Mouse (Mus musculus): Measurements from ENCODE around the gene Sco2. TPM values are rescaled to one million over a fixed set of nuclear protein-coding genes. Genes with fewer than 3 reads are reported as not detected.
A peak's percentile ranks its signal among the peaks of the same experiment; 100 is the strongest.

Gene Sco2
- 7.4 and 9.0 TPM in 2 replicates for polyA plus RNA-seq (2016; fragmentation: Nextera tagmentation; extraction: Ambion mirVana)

GRCm38 (mm10) chr15:89373762-89374248 is at the start of gene Sco2:
TSS of gene Sco2 (minus strand) at chr15:89373846.
- 0% methylated on average over 42 of the region's 42 CpGs for WGBS
- Histone ChIP-seq H3K36me3 (peaks cover 42% of the 10 kb centered on the region), H3K4me3 (peak within 1 kb of the TSS; percentile 66), H3K9me3 (replicated peaks) (no peaks in the 10 kb centered on the region), H3K27ac (peak within 1 kb of the TSS; percentile 93), H3K27me3 (ENCODE audit: low read depth, poor library complexity, severe bottlenecking) (peaks cover 31% of the 10 kb centered on the region), H3K4me1 (peaks cover 51% of the 10 kb centered on the region)
- DNase-seq (ENCODE audit: low spot score), result peak; percentile 99

DNA sequence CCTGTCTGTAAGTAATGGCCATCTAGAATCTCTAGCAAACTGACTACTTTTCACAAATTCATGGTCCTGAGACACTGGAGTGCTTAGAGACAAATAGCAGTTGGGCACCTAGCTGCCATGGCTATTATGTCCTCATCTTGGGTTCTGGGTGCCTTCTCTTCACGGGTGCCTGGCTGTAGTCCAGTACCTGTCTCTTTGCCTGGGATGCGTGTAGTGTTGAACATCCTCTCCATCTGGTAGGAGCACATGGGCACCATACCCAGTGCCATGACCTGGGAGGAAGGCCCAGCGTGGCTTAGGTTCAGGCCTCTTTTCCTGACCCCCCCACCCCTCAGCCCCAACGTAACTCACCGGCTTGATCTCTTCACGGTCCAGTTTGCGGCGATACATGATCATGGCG is 48.3 kb upstream of the Sco2 start:
- Histone ChIP-seq H3K27ac (no peak overlapping the region), H3K4me3 (no peak overlapping the region), H3K27me3 (ENCODE audit: low read depth, poor library complexity, severe bottlenecking) (no peaks in the 10 kb centered on the region), H3K4me1 (peaks cover 21% of the 10 kb centered on the region), H3K36me3 (peaks cover 31% of the 10 kb centered on the region), H3K9me3 (replicated peaks) (no peaks in the 10 kb centered on the region)
- no peak for DNase-seq (ENCODE audit: low spot score)
- WGBS, result 93% methylated on average over 9 of the region's 9 CpGs

DNA sequence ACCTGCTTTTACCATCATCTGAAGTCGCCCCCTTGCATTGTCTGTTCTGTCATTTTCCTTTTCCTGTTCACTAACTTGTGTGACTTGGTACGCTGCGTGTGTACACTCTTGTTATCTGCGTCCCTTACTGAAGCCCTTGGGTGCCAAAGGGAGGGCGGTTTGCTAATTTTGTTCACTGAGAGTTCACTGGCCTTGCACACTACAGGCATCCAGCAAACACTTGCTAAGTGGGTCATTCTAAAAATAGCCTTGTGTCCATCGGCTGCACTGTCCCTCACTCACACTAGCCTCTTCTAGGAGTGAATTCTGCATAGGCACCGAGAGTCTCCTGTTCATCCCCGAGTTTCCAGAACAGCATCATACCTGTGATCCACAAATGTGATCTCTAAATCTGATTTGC is 41.6 kb upstream of the Sco2 start:
- H3K4me3 ChIP-seq, result no peak overlapping the region
- WGBS, result 88% methylated on average over 8 of the region's 8 CpGs
- no peak overlapping the region for H3K27ac ChIP-seq
- no peaks in the 10 kb centered on the region for H3K27me3 ChIP-seq (ENCODE audit: low read depth, poor library complexity, severe bottlenecking)
- no peaks in the 10 kb centered on the region for H3K9me3 ChIP-seq (replicated peaks)
- no peaks in the 10 kb centered on the region for H3K4me1 ChIP-seq
- peaks cover 14% of the 10 kb centered on the region for H3K36me3 ChIP-seq
- DNase-seq (ENCODE audit: low spot score), result no peak

- no peak for DNase-seq (ENCODE audit: low spot score)
- 81% methylated on average over 24 of the region's 24 CpGs for WGBS
- H3K27me3 ChIP-seq (ENCODE audit: low read depth, poor library complexity, severe bottlenecking), result no peaks in the 10 kb centered on the region
Measured at GRCm38 (mm10) chr15:89410118-89410517, 36.5 kb upstream of the Sco2 start, which contains the start of gene Syce3. TSS of gene Syce3 (minus strand) at chr15:89410503.

DNA sequence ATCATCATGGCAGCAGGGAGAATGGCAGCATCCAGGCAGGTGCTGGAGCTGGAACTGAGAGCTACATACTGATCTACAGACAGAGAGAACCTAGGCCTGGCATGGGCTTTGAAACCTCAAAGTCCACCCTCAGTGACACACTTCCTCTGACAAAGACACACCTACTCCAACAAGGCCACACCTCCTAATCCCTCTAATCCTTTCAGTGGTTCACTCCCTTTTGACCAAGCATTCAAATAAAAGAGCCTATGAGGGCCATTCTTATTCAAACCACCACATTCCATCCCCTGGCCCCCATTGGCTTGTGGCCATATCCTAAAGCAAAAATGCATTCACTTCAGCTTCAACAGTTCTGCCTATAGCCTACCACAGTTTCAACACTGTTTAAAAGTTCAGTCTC is 33.0 kb upstream of the Sco2 start:
- DNase-seq (ENCODE audit: low spot score), result no peak
- Histone ChIP-seq H3K4me3 (no peak overlapping the region), H3K4me1 (no peaks in the 10 kb centered on the region), H3K27ac (no peak overlapping the region), H3K27me3 (ENCODE audit: low read depth, poor library complexity, severe bottlenecking) (no peaks in the 10 kb centered on the region), H3K9me3 (replicated peaks) (0 out of 2 replicates have a peak, but pooled peaks cover 1% of the 10 kb centered on the region), H3K36me3 (no peaks in the 10 kb centered on the region)

More at GRCm38 (mm10) chr15:89410118-89410517, 36.5 kb upstream of the Sco2 start, which contains the start of gene Syce3:
- Histone ChIP-seq H3K36me3 (no peaks in the 10 kb centered on the region), H3K9me3 (replicated peaks) (0 out of 2 replicates have a peak, but pooled peaks cover 1% of the 10 kb centered on the region), H3K27ac (no peak within 1 kb of the TSS), H3K4me3 (no peak within 1 kb of the TSS), H3K4me1 (no peaks in the 10 kb centered on the region)

DNA sequence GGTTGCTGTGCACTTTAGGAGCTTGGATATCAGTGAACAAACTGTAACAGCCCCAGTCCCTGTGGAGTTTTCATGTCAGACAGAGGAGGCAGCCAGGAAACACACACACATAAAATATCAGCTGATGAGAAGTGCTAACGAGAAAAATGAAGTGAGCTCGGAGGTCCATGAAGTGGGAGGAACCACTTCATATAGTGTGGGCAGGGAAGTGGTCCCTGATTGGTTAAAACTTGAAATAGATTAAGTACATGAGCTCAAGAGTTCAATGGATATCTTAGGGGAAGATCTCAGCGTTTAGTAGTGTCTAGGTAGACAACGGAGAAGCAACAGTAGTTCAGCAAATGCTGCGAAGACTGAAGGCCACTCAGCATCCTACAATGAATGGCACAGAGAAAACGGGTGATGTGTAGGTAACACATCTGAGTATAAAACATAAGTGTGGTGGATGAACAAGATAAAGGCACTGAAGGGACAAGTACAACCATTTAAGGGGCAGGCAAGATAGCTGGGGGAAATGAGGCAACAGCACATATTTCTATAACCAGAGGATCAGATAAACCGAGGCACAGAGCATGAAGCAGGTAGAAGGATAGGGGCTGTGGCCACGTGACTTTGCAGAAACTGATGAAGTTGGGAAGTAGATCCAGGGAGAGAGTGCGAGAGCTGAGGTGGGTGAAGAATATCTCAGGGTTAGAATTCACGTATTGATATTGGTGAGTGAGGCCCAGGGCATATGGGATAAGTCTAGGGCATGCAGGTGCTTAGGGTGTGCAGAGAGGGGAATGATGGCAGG is 31.4 kb upstream of the Sco2 start:
- Histone ChIP-seq H3K27ac (no peak overlapping the region), H3K4me1 (no peaks in the 10 kb centered on the region), H3K9me3 (replicated peaks) (0 out of 2 replicates have a peak, but pooled peaks cover 1% of the 10 kb centered on the region), H3K4me3 (no peak overlapping the region), H3K27me3 (ENCODE audit: low read depth, poor library complexity, severe bottlenecking) (no peaks in the 10 kb centered on the region), H3K36me3 (no peaks in the 10 kb centered on the region)
- WGBS, result 87% methylated on average over 10 of the region's 10 CpGs
- no peak for DNase-seq (ENCODE audit: low spot score)

DNA sequence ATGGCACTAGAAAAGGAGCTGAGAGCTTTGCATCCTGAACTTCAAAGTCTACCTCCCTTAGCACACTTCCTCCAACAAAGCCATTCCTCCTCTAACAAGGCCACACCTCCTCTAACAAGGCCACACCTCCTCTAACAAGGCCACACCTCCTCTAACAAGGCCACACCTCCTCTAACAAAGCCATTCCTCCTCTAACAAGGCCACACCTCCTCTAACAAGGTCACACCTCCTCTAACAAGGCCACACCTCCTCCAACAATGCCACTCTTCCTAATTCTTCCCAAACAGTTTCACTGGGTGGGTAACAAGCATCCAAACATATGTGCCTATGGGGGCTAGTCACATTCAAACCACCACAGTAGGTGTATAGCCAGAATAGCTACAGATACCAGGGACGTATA is 28.8 kb upstream of the Sco2 start:
- H3K4me1 ChIP-seq, result no peaks in the 10 kb centered on the region
- DNase-seq (ENCODE audit: low spot score), result no peak
- H3K27me3 ChIP-seq (ENCODE audit: low read depth, poor library complexity, severe bottlenecking), result no peaks in the 10 kb centered on the region
- WGBS, result 100% methylated on average over 1 of the region's 1 CpGs
- H3K9me3 ChIP-seq (replicated peaks), result no peaks in the 10 kb centered on the region
- no peak overlapping the region for H3K4me3 ChIP-seq
- H3K36me3 ChIP-seq, result no peaks in the 10 kb centered on the region
- H3K27ac ChIP-seq, result no peak overlapping the region

DNA sequence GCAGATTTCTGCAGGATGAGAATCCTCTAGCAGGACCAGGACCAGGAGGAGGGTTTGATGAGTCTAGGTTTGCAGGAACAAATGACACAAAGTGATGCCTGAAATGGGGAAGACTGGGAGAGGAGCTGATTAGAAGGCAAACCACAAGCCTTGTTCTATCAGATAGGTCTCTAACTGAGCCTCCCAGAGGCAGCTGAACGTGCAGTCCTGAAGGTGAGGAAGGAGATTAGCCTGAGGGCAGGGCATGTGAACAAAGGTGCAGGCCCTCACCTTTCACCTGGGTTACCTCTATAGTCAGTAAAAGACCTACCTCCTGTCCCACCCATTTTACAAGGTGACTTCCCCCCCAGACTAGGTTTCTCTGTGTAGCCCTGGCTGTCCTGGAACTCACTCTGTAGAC is 26.1 kb upstream of the Sco2 start:
- Histone ChIP-seq H3K4me1 (no peaks in the 10 kb centered on the region), H3K36me3 (no peaks in the 10 kb centered on the region), H3K27ac (no peak overlapping the region), H3K9me3 (replicated peaks) (no peaks in the 10 kb centered on the region), H3K4me3 (no peak overlapping the region), H3K27me3 (ENCODE audit: low read depth, poor library complexity, severe bottlenecking) (no peaks in the 10 kb centered on the region)
- 41% methylated on average over 1 of the region's 1 CpGs for WGBS
- DNase-seq (ENCODE audit: low spot score), result no peak

- no peak overlapping the region for H3K4me3 ChIP-seq
- no peak overlapping the region for H3K27ac ChIP-seq
- H3K4me1 ChIP-seq, result no peaks in the 10 kb centered on the region
- H3K36me3 ChIP-seq, result no peaks in the 10 kb centered on the region
- H3K27me3 ChIP-seq (ENCODE audit: low read depth, poor library complexity, severe bottlenecking), result no peaks in the 10 kb centered on the region
- WGBS, result 84% methylated on average over 2 of the region's 2 CpGs
- no peaks in the 10 kb centered on the region for H3K9me3 ChIP-seq (replicated peaks)
- no peak for DNase-seq (ENCODE audit: low spot score)
Measured at GRCm38 (mm10) chr15:89398146-89398545, 24.5 kb upstream of the Sco2 start.

GRCm38 (mm10) chr15:89396883-89397282 is 23.2 kb upstream of the Sco2 start:
- DNase-seq (ENCODE audit: low spot score), result no peak
- H3K4me1 ChIP-seq, result no peaks in the 10 kb centered on the region
- H3K27me3 ChIP-seq (ENCODE audit: low read depth, poor library complexity, severe bottlenecking), result no peaks in the 10 kb centered on the region
- no peaks in the 10 kb centered on the region for H3K9me3 ChIP-seq (replicated peaks)
- no peak overlapping the region for H3K27ac ChIP-seq
- no peaks in the 10 kb centered on the region for H3K36me3 ChIP-seq
- H3K4me3 ChIP-seq, result no peak overlapping the region
- 90% methylated on average over 4 of the region's 4 CpGs for WGBS

- WGBS, result 90% methylated on average over 10 of the region's 10 CpGs
- DNase-seq (ENCODE audit: low spot score), result no peak
- no peaks in the 10 kb centered on the region for H3K9me3 ChIP-seq (replicated peaks)
- H3K4me3 ChIP-seq, result no peak overlapping the region
- H3K4me1 ChIP-seq, result no peaks in the 10 kb centered on the region
- H3K36me3 ChIP-seq, result no peaks in the 10 kb centered on the region
- H3K27me3 ChIP-seq (ENCODE audit: low read depth, poor library complexity, severe bottlenecking), result peaks cover 34% of the 10 kb centered on the region
- H3K27ac ChIP-seq, result no peak overlapping the region
Measured at GRCm38 (mm10) chr15:89390081-89390480, 16.4 kb upstream of the Sco2 start.

DNA sequence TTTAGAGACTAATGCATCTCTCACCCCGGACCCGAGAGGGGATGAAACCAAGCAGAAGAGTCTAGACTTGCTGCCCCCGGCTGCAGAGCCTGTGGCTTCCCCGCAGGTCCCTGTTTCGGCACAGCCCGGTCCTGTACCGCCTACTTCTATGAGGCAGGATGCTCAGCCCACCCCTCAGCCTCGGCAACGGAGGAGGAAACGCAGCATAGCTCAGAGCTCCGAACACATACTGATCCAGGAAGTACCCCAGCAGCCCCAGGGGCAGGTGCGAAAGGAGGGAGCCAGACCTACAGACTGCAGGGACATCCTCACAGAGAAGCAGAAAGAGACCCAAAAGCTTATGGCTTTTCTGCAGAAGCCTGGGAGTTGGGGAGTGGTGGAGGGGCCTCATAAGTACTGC is 13.5 kb upstream of the Sco2 start:
- Histone ChIP-seq H3K9me3 (replicated peaks) (no peaks in the 10 kb centered on the region), H3K4me3 (no peak overlapping the region), H3K27ac (no peak overlapping the region), H3K4me1 (no peaks in the 10 kb centered on the region), H3K36me3 (no peaks in the 10 kb centered on the region), H3K27me3 (ENCODE audit: low read depth, poor library complexity, severe bottlenecking) (peaks cover 39% of the 10 kb centered on the region)
- DNase-seq (ENCODE audit: low spot score), result no peak
- 41% methylated on average over 12 of the region's 12 CpGs for WGBS

GRCm38 (mm10) chr15:89384617-89385016 is 11.0 kb upstream of the Sco2 start, which contains the start of gene Klhdc7b:
TSS of gene Klhdc7b (plus strand) at chr15:89384917.
- Histone ChIP-seq H3K36me3 (no peaks in the 10 kb centered on the region), H3K9me3 (replicated peaks) (no peaks in the 10 kb centered on the region), H3K4me1 (no peaks in the 10 kb centered on the region; the same call in 1 of the 2 replicates), H3K27me3 (ENCODE audit: low read depth, poor library complexity, severe bottlenecking) (peaks cover 56% of the 10 kb centered on the region), H3K27ac (no peak within 1 kb of the TSS), H3K4me3 (no peak within 1 kb of the TSS)
- DNase-seq (ENCODE audit: low spot score), result no peak
- WGBS, result 87% methylated on average over 7 of the region's 7 CpGs

Measured in limb, embryonic 10.5 days (tissue).